Mouse (Mus musculus): ENCODE data around the gene Zfp804a.

DNA sequence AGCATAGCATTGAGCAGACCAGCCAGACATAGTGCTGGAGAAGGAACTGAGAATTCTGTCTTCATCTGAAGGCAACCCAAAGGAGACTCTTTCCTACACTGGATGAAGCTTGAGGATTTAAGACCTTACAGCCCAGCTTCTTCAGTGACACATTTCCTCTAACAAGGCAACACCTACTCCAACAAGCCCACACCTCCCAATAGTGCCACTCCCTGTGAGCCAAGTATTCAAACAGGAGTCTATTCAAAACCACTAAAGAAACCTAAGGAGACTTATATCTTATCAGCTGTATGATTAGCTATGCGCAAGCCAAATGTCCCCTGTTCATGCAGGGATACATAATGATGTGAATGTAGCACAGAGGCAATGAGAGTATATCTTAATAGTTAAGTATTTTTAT, 128.0 kb downstream of the Zfp804a start:
- TF ChIP-seq TCF12 (IDR thresholded peaks at IDR 0.05; ENCODE audit: insufficient read depth, poor library complexity, severe bottlenecking) (no peak), POLR2AphosphoS2 (IDR thresholded peaks at IDR 0.05; ENCODE audit: insufficient read length, low read depth) (no peak), CEBPB (IDR thresholded peaks at IDR 0.05; ENCODE audit: insufficient read depth, poor library complexity, severe bottlenecking) (no peak), USF1 (IDR thresholded peaks at IDR 0.05; ENCODE audit: low read depth) (no peak), POLR2A (IDR thresholded peaks at IDR 0.05; ENCODE audit: insufficient read length, low read depth) (no peak), MAX (IDR thresholded peaks at IDR 0.05; ENCODE audit: low read depth) (no peak)

All from myocyte (in vitro differentiated cells).